Mouse (Mus musculus) midbrain, embryonic 12.5 days (tissue): ENCODE results near the gene Ddx41. TPM values are rescaled to one million over a fixed set of nuclear protein-coding genes. Genes with fewer than 3 reads are reported as not detected.

ENCODE experiments used
- ATAC-seq: fragments of 200-750 bp; cut with Nextera tagmentation; 2 replicates; pipeline ENCODE4 v1.8.0; 2017; ENCODE audit warnings: low read depth, moderate TSS enrichment, moderate library complexity; ENCODE audit not compliant: low FRiP score
- H3K27ac ChIP-seq: fragments of 300-500 bp; sonication (generic); replicated peaks from 2 replicates; pipeline ENCODE4 v1.5.1; 2016; ENCODE audit warnings: mild to moderate bottlenecking
- H3K27me3 ChIP-seq: fragments of 300-500 bp; sonication (generic); 2 replicates; pipeline ENCODE4 v1.6.1; 2016; ENCODE audit warnings: mild to moderate bottlenecking
- H3K36me3 ChIP-seq: fragments of 300-500 bp; sonication (generic); 2 replicates; pipeline ENCODE4 v1.6.1; 2016
- H3K4me1 ChIP-seq: fragments of 300-500 bp; sonication (generic); 2 replicates; pipeline ENCODE4 v1.6.1; 2016
- H3K4me2 ChIP-seq: fragments of 300-500 bp; sonication (generic); replicated peaks from 2 replicates; pipeline ENCODE4 v1.6.1; 2016; ENCODE audit warnings: mild to moderate bottlenecking, moderate library complexity
- H3K4me3 ChIP-seq: fragments of 300-500 bp; sonication (generic); 2 replicates; pipeline ENCODE4 v1.5.1; 2016; ENCODE audit warnings: mild to moderate bottlenecking
- H3K9ac ChIP-seq: fragments of 300-500 bp; sonication (generic); replicated peaks from 2 replicates; pipeline ENCODE4 v1.6.1; 2016; ENCODE audit warnings: mild to moderate bottlenecking, moderate library complexity
- H3K9me3 ChIP-seq: fragments of 300-500 bp; sonication (generic); 2 replicates; pipeline ENCODE4 v1.6.1; 2016; ENCODE audit warnings: mild to moderate bottlenecking
- WGBS: fragments of 180-500 bp; shearing (Covaris S2); methylation state at CpG from one replicate; pipeline ENCODE4 v1.1.7; 2016; 5-methylcytosine and 5-hydroxymethylcytosine counted together
- polyA plus RNA-seq: library from polyadenylated mRNA; unstranded; fragments of >200 nt; fragmentation: Nextera tagmentation; extraction: Ambion mirVana; gene quantifications from 2 replicates; pipeline ENCODE4 v1.2.1, GENCODE M21; 2016

Ddx41 gene
- polyA plus RNA-seq, 1 experiment from 2014 or later: 73.4 TPM

- Histone ChIP-seq H3K9me3 (no peaks in the 10 kb centered on the region), H3K27ac (no peak overlapping the region), H3K9ac (no peak overlapping the region), H3K4me3 (no peak overlapping the region), H3K4me2 (no peak overlapping the region), H3K36me3 (peaks cover 50% of the 10 kb centered on the region), H3K27me3 (no peaks in the 10 kb centered on the region), H3K4me1 (peaks cover 15% of the 10 kb centered on the region)
- no peak for ATAC-seq
- 88% methylated on average over 10 of the region's 10 CpGs for WGBS
These were observed 35.9 kb downstream of the Ddx41 start for GRCm38 (mm10) chr13:55500575-55500974.

GRCm38 (mm10) chr13:55498906-55499305 lies 37.6 kb downstream of the Ddx41 start:
- H3K27me3 ChIP-seq: peaks cover 5% of the 10 kb centered on the region
- WGBS: 56% methylated on average over 11 of the region's 11 CpGs
- H3K27ac ChIP-seq: no peak overlapping the region
- no peak overlapping the region for H3K9ac ChIP-seq
- no peak for ATAC-seq
- H3K9me3 ChIP-seq: no peaks in the 10 kb centered on the region
- no peak overlapping the region for H3K4me3 ChIP-seq
- H3K4me1 ChIP-seq: peaks cover 29% of the 10 kb centered on the region
- peaks cover 33% of the 10 kb centered on the region for H3K36me3 ChIP-seq
- no peak overlapping the region for H3K4me2 ChIP-seq

- no peak for ATAC-seq
- no peak overlapping the region for H3K9ac ChIP-seq
- peaks cover 29% of the 10 kb centered on the region for H3K4me1 ChIP-seq
- 94% methylated on average over 6 of the region's 6 CpGs for WGBS
- peaks cover 5% of the 10 kb centered on the region for H3K27me3 ChIP-seq
- H3K36me3 ChIP-seq: peaks cover 17% of the 10 kb centered on the region
- no peaks in the 10 kb centered on the region for H3K9me3 ChIP-seq
- no peak overlapping the region for H3K27ac ChIP-seq
- H3K4me2 ChIP-seq: no peak overlapping the region
- no peak overlapping the region for H3K4me3 ChIP-seq
These were observed 39.8 kb downstream of the Ddx41 start for GRCm38 (mm10) chr13:55496661-55497060.

DNA sequence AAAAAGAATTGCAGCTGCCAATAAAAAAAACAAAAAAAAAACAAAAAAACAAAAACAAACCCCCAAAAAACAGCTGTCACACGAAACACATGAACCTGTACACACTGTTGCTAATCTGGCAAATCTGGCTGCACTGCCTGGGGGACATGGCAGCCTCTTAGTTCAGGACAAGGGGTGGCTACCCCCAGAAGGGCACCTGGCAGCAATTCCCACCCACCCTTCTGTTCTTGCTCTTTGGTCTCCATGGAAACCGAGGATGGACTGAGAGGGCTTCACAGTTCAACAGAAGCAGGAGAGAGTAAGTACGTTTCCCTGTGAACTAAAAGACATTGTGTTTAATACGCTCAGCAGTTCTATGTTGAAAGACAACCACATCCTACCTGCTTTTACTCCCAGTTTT lies 40.8 kb downstream of the Ddx41 start:
- ATAC-seq: no peak
- Histone ChIP-seq H3K9me3 (no peaks in the 10 kb centered on the region), H3K4me2 (0 out of 2 replicates have a peak overlapping the region, but pooled peaks have one; percentile 11), H3K27ac (0 out of 2 replicates have a peak overlapping the region, but pooled peaks have one; percentile 15), H3K4me3 (no peak overlapping the region), H3K9ac (no peak overlapping the region), H3K27me3 (peaks cover 5% of the 10 kb centered on the region), H3K4me1 (peaks cover 29% of the 10 kb centered on the region), H3K36me3 (peaks cover 16% of the 10 kb centered on the region)
- 15% methylated on average over 4 of the region's 4 CpGs for WGBS

DNA sequence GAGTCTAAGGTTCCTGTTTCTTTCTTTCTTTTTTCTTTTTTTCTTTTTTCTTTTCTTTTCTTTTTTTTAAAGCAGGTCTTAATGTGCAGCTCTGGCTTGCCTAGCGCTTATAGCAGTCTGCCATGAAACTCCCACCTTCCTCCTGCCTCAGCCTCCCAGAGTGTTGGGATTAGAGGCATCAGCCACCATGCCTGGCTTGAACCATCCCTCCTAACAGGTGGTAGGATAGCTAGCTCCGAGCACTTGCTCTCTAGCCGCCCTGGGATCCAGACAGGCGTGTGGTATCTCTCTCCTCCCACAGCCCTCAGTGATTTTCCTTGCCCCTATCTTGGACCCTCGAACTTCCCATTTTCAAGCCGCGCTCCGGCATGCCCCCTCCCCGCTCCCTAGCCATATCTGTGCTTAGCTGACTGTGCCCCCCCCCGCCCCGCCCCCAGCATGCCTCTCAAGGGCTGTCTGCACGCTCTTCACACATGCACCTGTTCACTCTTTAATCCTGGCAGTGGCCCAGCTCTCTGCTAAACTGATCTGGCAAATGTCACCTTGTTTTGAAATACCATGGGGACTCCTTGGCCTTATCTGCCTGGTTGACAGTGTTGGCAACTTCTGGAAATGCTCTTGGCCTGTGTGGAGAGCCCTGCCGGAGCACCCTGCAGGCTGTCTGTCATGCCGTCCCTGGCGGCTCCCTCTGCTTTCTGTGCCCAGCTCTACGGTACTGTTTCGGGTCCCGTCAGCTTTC lies 41.4 kb downstream of the Ddx41 start:
- H3K27ac ChIP-seq: no peak overlapping the region; the same call in 1 of the 2 replicates
- 0 out of 2 replicates have a peak, but pooled peaks have one; percentile 47 for ATAC-seq
- no peak overlapping the region for H3K4me2 ChIP-seq
- no peaks in the 10 kb centered on the region for H3K9me3 ChIP-seq
- peak overlapping the region; percentile 39; the same call in 1 of the 2 replicates for H3K9ac ChIP-seq
- peaks cover 10% of the 10 kb centered on the region for H3K36me3 ChIP-seq
- peaks cover 5% of the 10 kb centered on the region for H3K27me3 ChIP-seq
- H3K4me3 ChIP-seq: no peak overlapping the region
- WGBS: 24% methylated on average over 18 of the region's 18 CpGs
- peaks cover 29% of the 10 kb centered on the region for H3K4me1 ChIP-seq

DNA sequence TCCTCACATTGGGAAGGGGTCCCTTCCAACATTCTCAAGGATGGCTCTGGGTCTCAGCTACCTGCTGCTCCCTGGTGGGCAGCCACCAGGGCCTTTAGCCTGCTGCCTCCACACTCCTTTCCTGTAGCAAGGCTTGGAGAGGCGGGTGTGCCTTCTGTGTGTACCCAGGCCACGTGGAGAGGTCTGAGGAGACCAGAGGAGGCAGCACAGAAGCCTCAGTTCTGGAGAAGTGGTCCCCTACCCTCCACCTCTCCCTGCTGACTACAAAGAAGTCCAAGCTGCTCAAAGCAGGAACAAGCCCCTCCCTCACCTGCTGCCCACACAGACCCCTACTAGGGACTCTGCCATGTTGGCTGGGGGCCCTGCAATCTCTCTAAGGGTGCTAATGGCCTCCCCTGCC lies 42.2 kb downstream of the Ddx41 start:
- H3K27ac ChIP-seq: 0 out of 2 replicates have a peak overlapping the region, but pooled peaks have one; percentile 26
- H3K27me3 ChIP-seq: peaks cover 5% of the 10 kb centered on the region
- WGBS: 31% methylated on average over 2 of the region's 2 CpGs
- no peak overlapping the region for H3K4me3 ChIP-seq
- no peak overlapping the region for H3K4me2 ChIP-seq
- H3K4me1 ChIP-seq: peaks cover 30% of the 10 kb centered on the region
- H3K9ac ChIP-seq: no peak overlapping the region
- no peak for ATAC-seq
- H3K9me3 ChIP-seq: no peaks in the 10 kb centered on the region
- H3K36me3 ChIP-seq: peaks cover 10% of the 10 kb centered on the region

- Histone ChIP-seq H3K4me2 (peak within 1 kb of the TSS; percentile 96), H3K27ac (peak within 1 kb of the TSS; percentile 99), H3K36me3 (peaks cover 7% of the 10 kb centered on the region), H3K27me3 (no peaks in the 10 kb centered on the region), H3K9me3 (no peaks in the 10 kb centered on the region), H3K9ac (peak within 1 kb of the TSS; percentile 97), H3K4me3 (peak within 1 kb of the TSS; percentile 68), H3K4me1 (peaks cover 50% of the 10 kb centered on the region)
- WGBS: 1% methylated on average over 58 of the region's 83 CpGs
- peak; percentile 82 for ATAC-seq
These were observed 48.6 kb downstream of the Ddx41 start, which contains the start of gene Dbn1 for GRCm38 (mm10) chr13:55487578-55488498. Gene Dbn1, minus strand, starts transcription at chr13:55488111.

GRCm38 (mm10) chr13:55486916-55487577 lies 49.4 kb downstream of the Ddx41 start:
- peaks cover 15% of the 10 kb centered on the region for H3K36me3 ChIP-seq
- H3K27ac ChIP-seq: peak overlapping the region; percentile 99
- H3K4me1 ChIP-seq: peaks cover 58% of the 10 kb centered on the region
- peak overlapping the region; percentile 68 for H3K4me3 ChIP-seq
- WGBS: 1% methylated on average over 23 of the region's 29 CpGs
- H3K9me3 ChIP-seq: no peaks in the 10 kb centered on the region
- peak; percentile 53 for ATAC-seq
- H3K27me3 ChIP-seq: no peaks in the 10 kb centered on the region
- peak overlapping the region; percentile 96 for H3K4me2 ChIP-seq
- peak overlapping the region; percentile 97 for H3K9ac ChIP-seq

GRCm38 (mm10) chr13:55486029-55486794 lies 50.2 kb downstream of the Ddx41 start:
- Histone ChIP-seq H3K4me2 (peak overlapping the region; percentile 96), H3K27ac (peak overlapping the region; percentile 99), H3K4me1 (peaks cover 60% of the 10 kb centered on the region), H3K9ac (peak overlapping the region; percentile 97), H3K9me3 (no peaks in the 10 kb centered on the region), H3K27me3 (no peaks in the 10 kb centered on the region), H3K36me3 (peaks cover 24% of the 10 kb centered on the region), H3K4me3 (peak overlapping the region; percentile 68)
- 38% methylated on average over 14 of the region's 14 CpGs for WGBS
- no peak for ATAC-seq

- no peak for ATAC-seq
- H3K4me3 ChIP-seq: peak overlapping the region; percentile 68
- H3K36me3 ChIP-seq: peaks cover 40% of the 10 kb centered on the region
- H3K4me2 ChIP-seq: peak overlapping the region; percentile 96
- H3K4me1 ChIP-seq: peaks cover 60% of the 10 kb centered on the region
- H3K9me3 ChIP-seq: no peaks in the 10 kb centered on the region
- peak overlapping the region; percentile 99 for H3K27ac ChIP-seq
- 11% methylated on average over 7 of the region's 7 CpGs for WGBS
- H3K9ac ChIP-seq: peak overlapping the region; percentile 97
- no peaks in the 10 kb centered on the region for H3K27me3 ChIP-seq
These were observed 51.9 kb downstream of the Ddx41 start for GRCm38 (mm10) chr13:55484520-55485088.
